Mouse (Mus musculus): ENCODE data around the gene Nubp2.

DNA sequence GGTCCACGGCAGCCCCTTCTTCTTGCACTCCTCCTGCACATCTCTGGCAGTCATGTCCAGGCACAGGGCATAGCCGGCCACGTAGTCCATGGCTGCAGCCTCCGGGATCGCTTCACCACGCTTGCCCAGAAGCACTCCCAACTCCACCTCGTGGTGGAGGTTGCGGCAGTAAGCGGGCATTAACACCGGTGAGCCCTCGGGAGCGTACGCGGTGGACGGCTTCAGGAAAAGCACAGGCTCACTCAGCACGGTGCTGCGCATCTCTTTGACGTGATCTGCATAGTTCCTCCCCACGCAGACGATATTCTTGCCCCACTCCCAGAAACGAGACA is 36.5 kb downstream of the Nubp2 start:
- TF ChIP-seq CTCF (conservative IDR thresholded peaks at IDR 0.05 in 1 of 2, IDR thresholded peaks at IDR 0.05 in 1 of 2; ENCODE audit: low read depth in 2 of 2, low read length in 2 of 2), result peak in 1 of 2 experiments; percentile 37; a peak in 2 of 4 replicates
- peak; percentile 62; the same call in 1 of the 2 replicates for TF ChIP-seq TCF12 (IDR thresholded peaks at IDR 0.05; ENCODE audit: low read depth, low read length)
- no peak; the same call in 1 of the 2 replicates for TF ChIP-seq UBTF (IDR thresholded peaks at IDR 0.05; ENCODE audit: low read depth, low read length)
- no peak for TF ChIP-seq POLR2A (IDR thresholded peaks at IDR 0.05; ENCODE audit: low read depth, low read length)
- no peak for TF ChIP-seq KAT2A (IDR thresholded peaks at IDR 0.05; ENCODE audit: insufficient replicate concordance, low read length)
- TF ChIP-seq EP300 (IDR thresholded peaks at IDR 0.05; ENCODE audit: low read length), result no peak
- TF ChIP-seq NRF1 (IDR thresholded peaks at IDR 0.05; ENCODE audit: low read depth, low read length), result peak; percentile 59
